Mouse (Mus musculus) limb, embryonic 10.5 days (tissue): ENCODE results near the gene Klf3. TPM values are rescaled to one million over a fixed set of nuclear protein-coding genes. Genes with fewer than 3 reads are reported as not detected.

Source experiments
- DNase-seq: peaks from one replicate; pipeline ENCODE4 v3.0.0-alpha.2; 2017; ENCODE audit warnings: low spot score
- H3K27ac ChIP-seq: fragments of 300-500 bp; sonication (generic); 2 replicates; pipeline ENCODE4 v1.5.1; 2016; ENCODE audit warnings: mild to moderate bottlenecking
- H3K27me3 ChIP-seq: fragments of 300-500 bp; sonication (generic); 2 replicates; pipeline ENCODE4 v1.6.1; 2016; ENCODE audit warnings: low read depth, mild to moderate bottlenecking; ENCODE audit not compliant: poor library complexity, severe bottlenecking
- H3K36me3 ChIP-seq: fragments of 300-500 bp; sonication (generic); 2 replicates; pipeline ENCODE4 v1.6.1; 2016; ENCODE audit warnings: mild to moderate bottlenecking, moderate library complexity
- H3K4me1 ChIP-seq: fragments of 300-500 bp; sonication (generic); 2 replicates; pipeline ENCODE4 v1.6.1; 2016
- H3K4me3 ChIP-seq: fragments of 300-500 bp; sonication (generic); 2 replicates; pipeline ENCODE4 v1.5.1; 2016; ENCODE audit warnings: mild to moderate bottlenecking, moderate library complexity
- H3K9me3 ChIP-seq: fragments of 300-500 bp; sonication (generic); replicated peaks from 2 replicates; pipeline ENCODE4 v1.6.1; 2016; ENCODE audit warnings: mild to moderate bottlenecking
- WGBS: fragments of 180-500 bp; shearing (Covaris S2); methylation state at CpG from one replicate; pipeline ENCODE4 v1.1.7; 2016; 5-methylcytosine and 5-hydroxymethylcytosine counted together
- polyA plus RNA-seq: library from polyadenylated mRNA; unstranded; fragments of >200 nt; fragmentation: Nextera tagmentation; extraction: Ambion mirVana; gene quantifications from 2 replicates; pipeline ENCODE4 v1.2.1, GENCODE M21; 2016

Gene Klf3
- polyA plus RNA-seq, 1 experiment from 2014 or later = 42.7 TPM

DNA sequence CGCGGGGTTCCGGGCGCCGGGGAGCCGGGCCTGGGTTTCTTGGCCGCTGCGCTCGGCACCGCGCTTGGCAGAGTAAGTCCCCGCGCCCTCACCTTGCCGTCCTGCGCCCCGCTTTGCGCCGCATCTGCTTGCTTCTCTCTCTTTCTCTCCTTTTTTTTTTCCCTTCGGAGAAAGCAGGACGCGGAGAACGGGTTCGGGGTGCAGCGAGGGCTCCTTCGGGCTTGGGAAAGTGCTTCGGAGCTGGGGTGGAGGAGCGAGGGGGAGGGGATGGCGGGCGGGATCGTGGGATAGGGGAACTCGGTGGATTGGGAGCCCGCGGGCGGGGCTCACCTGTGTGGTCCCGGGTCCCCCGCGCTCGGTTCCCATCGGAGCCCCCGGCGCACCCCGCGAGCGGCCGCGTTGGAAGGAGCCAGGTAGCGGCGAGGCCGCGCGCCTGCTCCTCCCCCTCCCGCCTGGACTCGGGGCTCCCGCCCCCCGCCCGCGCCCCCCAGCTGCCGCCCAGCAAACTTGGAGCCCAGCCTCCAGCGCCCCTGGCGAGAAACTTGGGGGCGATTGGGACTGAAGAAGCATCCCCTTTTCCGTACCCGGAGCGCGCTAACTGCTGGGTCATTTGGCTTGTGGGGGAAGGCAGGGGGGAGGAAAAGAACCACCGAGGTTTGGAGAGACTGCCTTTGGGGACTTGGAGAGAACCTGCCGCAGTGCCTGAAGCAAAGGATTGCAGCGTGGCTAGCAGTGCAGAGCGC lies 703 bp downstream of the Klf3 start:
- under 1% methylated on average over 67 of the region's 69 CpGs for WGBS
- peak; percentile 79 for DNase-seq
- H3K9me3 ChIP-seq = no peaks in the 10 kb centered on the region
- peaks cover 58% of the 10 kb centered on the region for H3K4me1 ChIP-seq
- H3K27me3 ChIP-seq = no peaks in the 10 kb centered on the region
- H3K36me3 ChIP-seq = peaks cover 4% of the 10 kb centered on the region; the same call in 1 of the 2 replicates
- peak overlapping the region; percentile 78 for H3K4me3 ChIP-seq
- peak overlapping the region; percentile 93 for H3K27ac ChIP-seq

DNA sequence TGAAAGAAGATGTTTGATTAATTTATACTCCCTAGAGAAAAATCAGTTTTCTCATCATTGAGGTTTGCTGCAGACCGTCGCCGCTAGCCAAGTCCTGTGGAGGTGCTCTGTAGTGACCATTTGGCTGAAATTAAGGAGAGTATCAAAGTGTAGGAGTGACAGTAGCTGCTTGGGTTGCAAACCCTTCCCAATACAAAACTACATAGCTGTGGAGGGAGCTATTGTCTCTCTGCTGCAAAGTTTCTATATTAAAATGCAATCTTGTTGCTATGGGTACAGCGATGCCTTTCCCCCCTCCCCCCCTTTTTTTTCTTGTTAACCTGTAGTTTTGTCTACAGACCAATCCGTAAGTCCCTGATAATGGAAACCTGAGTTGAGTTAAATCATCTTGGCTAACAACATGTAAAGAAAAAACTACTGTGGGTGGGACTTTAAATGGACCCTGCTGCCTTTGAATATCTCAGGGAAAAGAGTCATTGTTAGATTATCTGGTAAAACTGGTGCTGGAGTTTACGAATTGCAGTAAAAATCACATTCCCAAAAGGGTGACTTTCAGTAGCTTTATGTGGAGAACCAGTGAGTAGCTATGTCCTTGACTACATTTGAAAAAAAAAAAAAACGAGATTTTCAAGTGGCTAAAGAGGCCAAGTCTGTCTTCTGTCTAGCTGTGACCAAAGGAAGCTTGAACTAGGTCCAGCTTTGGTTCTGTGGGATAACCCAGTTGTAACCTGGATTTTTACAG lies 2.1 kb downstream of the Klf3 start:
- H3K36me3 ChIP-seq = peaks cover 14% of the 10 kb centered on the region
- DNase-seq = peak; percentile 40
- peak overlapping the region; percentile 78 for H3K4me3 ChIP-seq
- WGBS = 7% methylated on average over 7 of the region's 7 CpGs
- no peaks in the 10 kb centered on the region for H3K27me3 ChIP-seq
- H3K4me1 ChIP-seq = peaks cover 69% of the 10 kb centered on the region
- H3K9me3 ChIP-seq = no peaks in the 10 kb centered on the region
- H3K27ac ChIP-seq = peak overlapping the region; percentile 93

DNA sequence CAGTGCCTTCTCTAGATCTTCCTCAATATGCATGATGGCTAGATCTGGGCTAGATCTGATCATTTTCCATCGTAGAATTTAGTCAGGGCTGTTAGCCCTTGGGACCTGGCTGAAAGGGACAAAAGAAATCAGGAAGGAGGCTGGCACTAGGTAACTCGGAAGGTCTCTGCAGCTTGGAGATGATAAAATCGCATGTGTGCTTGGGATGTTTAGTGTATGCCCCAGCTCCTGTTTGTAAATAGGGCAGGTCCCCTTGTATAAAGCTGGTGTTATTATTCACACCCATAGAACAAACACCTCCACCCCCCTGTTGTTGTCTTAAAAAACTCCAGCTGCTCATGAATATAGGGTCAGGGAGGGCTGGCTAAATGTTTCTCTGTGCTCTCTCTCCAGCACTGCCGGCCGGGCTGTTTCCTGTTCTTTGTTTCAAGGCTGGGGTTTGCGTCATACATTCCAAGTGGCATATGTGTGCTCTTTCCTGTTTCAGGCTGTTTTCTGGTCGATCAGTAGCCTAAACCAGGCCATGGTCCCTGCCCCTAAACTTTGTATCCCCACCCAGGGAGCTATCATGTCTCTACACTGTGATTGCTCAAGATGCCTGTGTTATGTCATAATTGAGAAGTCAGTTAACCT lies 2.8 kb downstream of the Klf3 start:
- Histone ChIP-seq H3K27ac (peak overlapping the region; percentile 93), H3K4me3 (peak overlapping the region; percentile 78), H3K9me3 (no peaks in the 10 kb centered on the region), H3K27me3 (no peaks in the 10 kb centered on the region), H3K36me3 (peaks cover 14% of the 10 kb centered on the region), H3K4me1 (peaks cover 76% of the 10 kb centered on the region)
- peak; percentile 81 for DNase-seq
- 2% methylated on average over 7 of the region's 7 CpGs for WGBS

DNA sequence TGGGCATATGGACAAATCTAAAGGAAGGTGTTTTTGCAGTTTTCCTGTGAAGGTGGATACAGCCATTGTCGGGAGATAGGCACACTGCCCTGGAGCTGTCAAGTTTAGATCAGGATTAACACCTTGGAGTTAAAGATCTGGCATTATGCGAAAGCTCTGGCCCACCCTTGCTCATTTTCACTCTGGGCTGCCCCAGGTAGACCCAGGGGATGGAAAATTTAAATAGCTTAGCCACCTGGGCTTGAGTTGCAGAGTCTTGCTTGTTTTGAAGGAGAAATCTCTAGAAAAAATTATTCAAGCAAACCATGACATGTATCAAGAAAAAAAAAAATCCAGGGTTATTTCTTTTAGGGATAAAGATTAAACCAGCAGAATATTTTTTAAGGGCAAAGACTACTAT lies 3.4 kb downstream of the Klf3 start:
- no peak for DNase-seq
- Histone ChIP-seq H3K4me3 (peak overlapping the region; percentile 78), H3K4me1 (peaks cover 80% of the 10 kb centered on the region), H3K27ac (peak overlapping the region; percentile 93), H3K9me3 (no peaks in the 10 kb centered on the region), H3K36me3 (peaks cover 14% of the 10 kb centered on the region), H3K27me3 (no peaks in the 10 kb centered on the region)
- WGBS = 15% methylated on average over 2 of the region's 2 CpGs

DNA sequence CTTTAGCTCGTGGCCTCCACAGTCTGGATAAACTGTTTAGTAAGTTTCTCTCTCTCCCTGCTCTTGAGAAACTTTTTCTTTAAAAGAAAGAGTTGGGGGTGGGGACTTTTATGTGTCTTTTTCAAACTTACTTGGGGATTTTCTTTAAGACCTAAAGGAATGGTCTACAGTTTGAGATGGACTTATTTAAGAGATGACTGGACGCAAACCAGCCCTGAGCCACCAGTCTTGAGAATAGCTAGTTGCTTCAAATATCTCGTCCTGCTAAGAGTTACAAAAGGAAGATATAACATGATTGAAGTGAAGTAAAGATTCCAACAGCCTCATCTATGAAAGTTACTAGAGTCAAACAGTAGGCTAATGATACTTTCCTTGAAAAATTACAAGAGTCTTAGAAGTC lies 4.0 kb downstream of the Klf3 start:
- Histone ChIP-seq H3K4me1 (peaks cover 80% of the 10 kb centered on the region), H3K27ac (peak overlapping the region; percentile 93), H3K27me3 (no peaks in the 10 kb centered on the region), H3K36me3 (peaks cover 14% of the 10 kb centered on the region), H3K4me3 (no peak overlapping the region), H3K9me3 (no peaks in the 10 kb centered on the region)
- 76% methylated on average over 3 of the region's 3 CpGs for WGBS
- DNase-seq = no peak

DNA sequence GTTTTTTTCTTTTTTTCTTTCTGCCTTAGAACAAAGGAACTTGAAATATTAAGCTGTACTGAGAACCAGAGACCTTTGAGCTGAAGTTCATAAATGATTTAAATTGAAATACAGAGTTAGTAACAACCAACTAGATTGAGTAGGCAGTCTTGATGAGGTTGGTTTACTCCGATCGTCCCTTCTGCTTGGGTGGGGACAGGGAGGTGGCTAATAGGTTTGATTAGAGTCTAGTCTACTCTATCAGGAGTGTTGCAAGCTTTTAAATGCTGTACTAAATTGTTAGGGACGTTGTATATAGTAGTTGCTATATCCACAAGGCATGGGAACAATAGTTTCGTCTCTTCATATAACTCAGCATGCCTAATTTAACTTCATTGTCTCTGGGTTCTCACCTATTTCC lies 4.4 kb downstream of the Klf3 start:
- no peak overlapping the region for H3K4me3 ChIP-seq
- peak overlapping the region; percentile 93; the same call in 1 of the 2 replicates for H3K27ac ChIP-seq
- H3K9me3 ChIP-seq = no peaks in the 10 kb centered on the region
- H3K36me3 ChIP-seq = peaks cover 14% of the 10 kb centered on the region
- H3K27me3 ChIP-seq = no peaks in the 10 kb centered on the region
- no peak for DNase-seq
- 67% methylated on average over 4 of the region's 4 CpGs for WGBS
- H3K4me1 ChIP-seq = peaks cover 80% of the 10 kb centered on the region

DNA sequence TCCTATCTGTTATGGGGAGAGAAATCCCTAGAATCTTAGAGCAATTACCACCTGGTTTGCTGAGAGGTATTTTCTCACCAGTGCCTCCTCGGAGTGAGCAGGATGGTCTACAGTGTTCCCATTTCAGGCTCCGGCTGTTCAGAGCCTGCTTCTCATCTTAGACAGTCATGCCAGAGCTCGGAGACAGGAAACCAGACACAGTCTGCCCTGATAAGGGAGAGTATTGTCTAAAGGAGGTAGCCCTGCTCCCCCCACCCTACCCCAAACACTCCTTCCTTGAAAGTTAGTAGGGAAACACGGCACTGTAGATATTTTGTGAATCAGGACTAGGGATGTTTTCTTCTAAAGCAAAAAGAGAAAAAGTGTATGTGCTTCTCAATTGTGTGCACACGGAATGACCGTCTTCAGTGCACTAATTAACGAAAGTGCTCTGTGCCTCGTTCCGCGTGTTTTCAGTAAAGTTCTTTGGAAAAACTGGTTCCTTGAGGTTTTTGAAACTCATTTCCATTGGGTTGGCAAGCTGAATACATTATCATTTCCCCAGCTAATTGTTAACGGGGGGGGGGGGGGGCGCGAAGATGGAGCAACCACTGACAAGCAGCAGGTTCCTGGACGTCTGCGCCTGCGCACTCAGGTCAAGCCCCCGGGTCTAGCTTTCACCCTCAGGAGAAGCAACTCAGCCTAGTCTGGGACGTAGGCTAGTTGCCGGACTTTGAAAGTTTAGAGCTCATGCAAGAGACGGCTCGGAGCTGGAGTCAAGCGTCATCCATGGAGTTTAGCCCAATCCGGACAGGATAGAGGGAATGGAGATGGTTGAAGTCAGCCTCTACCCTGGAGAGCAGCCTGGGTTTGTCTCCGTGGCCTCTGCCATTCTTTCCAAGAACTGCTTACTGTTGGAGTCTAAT lies 5.2 kb downstream of the Klf3 start:
- peaks cover 85% of the 10 kb centered on the region for H3K4me1 ChIP-seq
- no peak overlapping the region for H3K4me3 ChIP-seq
- DNase-seq = no peak
- H3K36me3 ChIP-seq = peaks cover 14% of the 10 kb centered on the region
- no peaks in the 10 kb centered on the region for H3K27me3 ChIP-seq
- no peaks in the 10 kb centered on the region for H3K9me3 ChIP-seq
- peak overlapping the region; percentile 93 for H3K27ac ChIP-seq
- 62% methylated on average over 24 of the region's 24 CpGs for WGBS

DNA sequence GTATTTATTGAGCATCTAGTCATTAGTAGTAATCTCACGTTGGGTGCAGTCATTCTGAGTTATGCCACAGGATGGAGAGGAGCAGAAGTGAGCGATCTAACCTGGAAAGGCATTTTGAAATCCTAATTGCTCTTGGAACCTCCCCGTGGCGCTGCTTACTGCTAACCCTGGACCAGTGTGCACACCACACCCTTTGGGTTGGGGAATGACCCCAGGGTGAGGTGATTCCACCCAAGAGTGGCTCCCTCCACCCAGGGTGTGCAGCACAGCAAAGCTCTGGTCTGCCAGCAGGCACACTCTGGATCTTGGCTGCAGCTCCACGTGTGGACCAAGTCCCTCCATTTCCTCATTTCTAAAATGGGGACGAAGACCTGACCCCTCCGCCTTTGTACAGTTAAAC lies 6.1 kb downstream of the Klf3 start:
- Histone ChIP-seq H3K9me3 (no peaks in the 10 kb centered on the region), H3K27ac (no peak overlapping the region), H3K4me3 (no peak overlapping the region), H3K4me1 (peaks cover 87% of the 10 kb centered on the region), H3K27me3 (no peaks in the 10 kb centered on the region), H3K36me3 (peaks cover 14% of the 10 kb centered on the region)
- DNase-seq = no peak
- WGBS = 91% methylated on average over 7 of the region's 7 CpGs

DNA sequence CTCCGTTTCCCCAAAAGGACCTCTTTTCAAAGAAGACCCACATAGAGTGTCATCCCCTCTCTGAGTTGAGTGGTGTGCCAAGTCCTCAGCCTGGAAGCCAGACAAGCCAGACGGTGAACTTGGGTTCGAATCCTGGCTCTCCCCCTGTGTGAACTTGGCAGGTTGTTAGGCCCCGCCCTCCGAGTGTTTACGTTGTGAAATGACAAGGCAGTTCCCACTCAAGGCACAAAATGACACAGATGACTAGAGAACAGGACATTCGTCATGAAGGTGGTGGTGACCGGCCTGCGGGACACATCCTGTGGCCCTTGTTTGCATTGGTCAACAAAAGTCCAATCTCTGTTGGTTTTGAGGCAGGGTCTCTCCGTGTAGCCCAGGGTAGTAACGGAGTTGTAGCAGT lies 6.7 kb downstream of the Klf3 start:
- H3K27me3 ChIP-seq = no peaks in the 10 kb centered on the region
- no peak overlapping the region for H3K27ac ChIP-seq
- no peaks in the 10 kb centered on the region for H3K9me3 ChIP-seq
- H3K4me1 ChIP-seq = peaks cover 83% of the 10 kb centered on the region
- no peak overlapping the region for H3K4me3 ChIP-seq
- peaks cover 14% of the 10 kb centered on the region for H3K36me3 ChIP-seq
- no peak for DNase-seq
- 92% methylated on average over 11 of the region's 11 CpGs for WGBS

DNA sequence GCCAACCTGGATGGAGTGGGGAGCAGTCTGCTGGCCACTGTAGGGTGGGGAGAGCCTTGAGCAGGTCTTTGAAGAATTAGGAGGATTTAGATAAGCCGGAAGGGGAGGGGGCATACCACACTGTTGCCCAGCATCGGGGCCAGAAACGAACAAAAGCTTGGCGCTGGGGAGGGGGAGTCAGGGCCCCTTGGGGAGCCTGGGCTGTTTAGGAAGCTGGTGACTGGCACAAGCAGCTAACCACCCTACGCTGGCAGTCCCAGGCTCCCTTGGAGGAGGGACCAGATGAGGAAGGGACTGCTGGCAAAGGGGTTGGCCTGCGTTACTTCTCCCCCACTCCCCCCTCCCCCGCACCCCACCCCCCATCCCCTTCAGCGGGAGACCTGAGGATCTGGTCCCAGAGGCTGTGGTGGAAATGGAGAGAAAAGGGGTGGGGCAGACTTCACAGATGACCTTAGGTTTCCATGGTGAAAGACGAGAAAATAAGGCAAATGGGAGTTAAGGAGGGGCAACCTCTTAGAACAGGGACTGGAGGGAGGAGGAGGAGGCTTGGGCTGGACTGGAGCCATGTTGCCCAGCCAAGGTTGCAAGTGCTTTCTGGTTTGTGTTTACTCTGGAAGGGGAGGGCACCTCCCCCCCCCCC lies 7.8 kb downstream of the Klf3 start:
- Histone ChIP-seq H3K4me3 (peak overlapping the region; percentile 36), H3K27ac (peak overlapping the region; percentile 87), H3K4me1 (peaks cover 79% of the 10 kb centered on the region), H3K27me3 (no peaks in the 10 kb centered on the region), H3K9me3 (no peaks in the 10 kb centered on the region), H3K36me3 (peaks cover 21% of the 10 kb centered on the region)
- peak; percentile 68 for DNase-seq
- WGBS = 2% methylated on average over 9 of the region's 9 CpGs

DNA sequence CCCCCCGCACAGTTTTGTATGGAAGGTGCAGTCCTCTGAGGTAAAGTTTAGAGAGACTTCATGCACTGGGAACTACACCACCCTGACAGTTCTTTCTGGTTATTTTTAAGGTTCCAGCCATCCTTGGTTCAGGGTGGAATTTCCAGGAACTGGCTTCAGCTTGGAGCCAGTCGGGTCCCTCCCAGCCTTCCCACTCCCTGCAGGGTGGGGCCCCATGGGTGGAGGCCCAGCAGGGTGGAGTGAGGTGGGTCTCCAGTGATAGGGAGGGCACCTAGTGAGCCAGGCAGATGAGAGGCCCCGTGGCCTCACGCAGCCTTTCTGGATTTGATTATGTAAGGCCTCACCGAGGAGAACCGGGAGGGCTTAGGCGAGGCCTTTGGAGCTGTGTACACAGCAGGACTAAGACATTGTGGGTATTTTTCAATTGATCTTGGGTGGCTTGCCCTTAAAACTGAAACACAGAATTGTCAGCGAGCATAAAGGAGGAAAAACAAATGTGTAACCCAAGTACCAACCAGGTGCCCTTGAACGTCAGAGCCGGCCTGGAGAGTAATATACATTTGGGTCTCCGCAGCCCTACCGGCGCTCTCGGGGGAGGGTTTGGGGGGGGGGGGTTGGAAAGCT lies 8.4 kb downstream of the Klf3 start:
- peaks cover 24% of the 10 kb centered on the region for H3K36me3 ChIP-seq
- peaks cover 79% of the 10 kb centered on the region for H3K4me1 ChIP-seq
- peak overlapping the region; percentile 87 for H3K27ac ChIP-seq
- no peaks in the 10 kb centered on the region for H3K9me3 ChIP-seq
- WGBS = 7% methylated on average over 13 of the region's 14 CpGs
- H3K4me3 ChIP-seq = peak overlapping the region; percentile 36
- H3K27me3 ChIP-seq = no peaks in the 10 kb centered on the region
- peak; percentile 54 for DNase-seq
